Mouse (Mus musculus) neural tube, embryonic 10.5 days (tissue): ENCODE measurements around the gene Zfp990.
"Not testable (repeated sequence)": the region's sequence is repeated elsewhere in the genome, so short reads cannot be mapped to it uniquely, and the experiment has no call there.

Source experiments
- DNase-seq: peaks from one replicate; pipeline ENCODE4 v3.0.0-alpha.2; 2017; ENCODE audit warnings: low spot score; ENCODE audit errors: extremely low spot score

Zfp990 gene

DNA sequence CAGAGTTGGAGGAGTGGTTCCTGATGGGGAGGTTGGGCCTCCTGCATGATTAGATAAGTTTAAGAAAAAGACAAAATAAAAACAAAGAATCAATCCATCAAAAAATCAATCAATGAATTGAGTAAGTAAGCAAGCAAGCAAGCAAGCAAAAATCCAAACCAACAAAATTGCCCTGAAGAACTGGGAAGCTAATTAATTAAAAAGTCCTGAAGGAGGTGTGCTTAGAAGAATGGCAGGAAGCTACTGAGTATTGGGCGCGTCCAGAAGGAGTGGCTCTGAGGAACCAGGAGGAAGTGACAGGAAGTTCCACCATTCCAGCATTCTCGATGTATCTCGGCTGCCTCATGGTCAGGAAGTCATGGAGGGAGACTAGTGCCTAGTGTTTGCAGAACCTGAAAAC, at the start of gene Zfp990:
Gene Zfp990 (plus strand): TSS at position 301 of the 400 bp plus-strand sequence.
- not testable (repeated sequence) for DNase-seq

- peak; percentile 49 for DNase-seq
Measured at GRCm38 (mm10) chr4:145463553-145464253, 46.9 kb upstream of the Zfp990 start.

DNA sequence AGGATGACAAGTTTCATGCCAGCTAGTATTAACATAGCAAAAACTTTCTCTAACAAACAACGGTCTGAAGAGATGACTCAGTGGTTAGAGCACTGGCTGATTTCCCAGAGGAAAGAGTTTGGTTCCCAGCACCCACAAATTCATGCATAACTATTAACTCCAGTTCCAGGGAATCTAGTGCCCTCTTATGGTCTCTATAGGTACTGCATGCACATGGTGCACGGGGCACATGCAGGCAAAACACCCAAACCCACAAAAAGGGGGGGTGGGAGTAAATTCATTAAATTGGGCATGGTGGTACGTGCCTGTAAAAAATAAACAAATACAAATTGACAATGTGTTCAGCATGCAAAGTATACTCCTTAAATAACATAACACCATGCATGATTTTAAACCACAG, 32.4 kb upstream of the Zfp990 start:
- DNase-seq, result no peak

DNA sequence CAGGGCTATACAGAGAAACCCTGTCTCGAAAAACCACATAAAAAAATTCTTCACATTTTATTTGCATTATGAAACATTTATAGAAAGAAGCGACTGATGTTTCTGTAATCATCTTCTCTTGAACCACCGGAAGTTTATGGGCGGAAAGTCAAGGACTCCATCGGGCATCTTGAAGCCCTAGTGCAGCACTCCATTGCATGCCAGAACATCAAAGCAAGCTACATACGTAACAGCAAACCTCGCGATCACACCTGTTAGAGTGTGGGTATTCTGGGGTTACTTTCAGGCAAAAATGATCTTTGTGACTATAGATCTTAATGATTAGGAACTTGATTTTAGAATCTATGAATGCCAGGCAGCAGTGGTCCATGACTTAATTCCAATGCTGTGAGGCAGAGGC, 29.9 kb upstream of the Zfp990 start:
- not testable (repeated sequence) for DNase-seq

DNA sequence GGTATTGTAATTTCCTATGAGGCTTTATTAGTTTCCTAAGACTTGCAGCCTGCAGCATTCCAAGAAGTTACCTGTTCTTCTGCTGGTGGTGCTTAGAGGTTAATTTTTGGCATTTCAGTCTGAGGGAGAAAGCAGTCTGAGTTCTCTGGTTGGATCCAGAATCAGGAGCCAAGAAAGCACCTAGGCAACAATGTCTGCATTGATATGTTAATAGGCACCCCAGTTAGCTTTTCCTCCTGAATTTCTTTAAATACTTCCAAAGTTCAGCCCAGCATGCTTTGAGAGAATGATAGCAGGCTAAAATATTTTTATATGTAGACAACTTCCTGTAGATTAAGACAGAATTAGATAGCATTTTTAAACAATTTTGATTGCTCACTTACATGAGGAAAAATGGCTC, 21.2 kb upstream of the Zfp990 start:
- no peak for DNase-seq

GRCm38 (mm10) chr4:145492132-145492531, 18.4 kb upstream of the Zfp990 start:
- DNase-seq, result no peak

DNA sequence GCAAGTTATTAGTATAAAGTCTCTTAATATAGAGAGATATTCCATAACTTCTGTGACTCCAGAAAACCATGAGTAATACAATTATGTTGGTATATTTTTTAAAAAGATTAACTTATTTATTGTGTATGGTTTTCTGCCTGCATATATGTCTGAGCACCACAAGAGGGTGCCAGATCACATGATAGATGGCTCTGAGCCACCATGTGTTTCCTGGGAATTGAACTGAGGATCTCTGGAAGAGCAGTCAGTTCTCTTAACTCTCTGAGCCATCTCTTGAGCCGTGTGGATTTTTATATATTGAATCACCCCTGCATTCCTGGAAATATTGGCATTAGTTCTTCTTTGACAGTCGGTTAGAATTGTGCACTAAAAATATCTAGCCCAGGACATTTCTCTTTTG, 17.2 kb upstream of the Zfp990 start:
- DNase-seq, result not testable (repeated sequence)

GRCm38 (mm10) chr4:145514637-145515036, 4.1 kb downstream of the Zfp990 start:
- not testable (repeated sequence) for DNase-seq

DNA sequence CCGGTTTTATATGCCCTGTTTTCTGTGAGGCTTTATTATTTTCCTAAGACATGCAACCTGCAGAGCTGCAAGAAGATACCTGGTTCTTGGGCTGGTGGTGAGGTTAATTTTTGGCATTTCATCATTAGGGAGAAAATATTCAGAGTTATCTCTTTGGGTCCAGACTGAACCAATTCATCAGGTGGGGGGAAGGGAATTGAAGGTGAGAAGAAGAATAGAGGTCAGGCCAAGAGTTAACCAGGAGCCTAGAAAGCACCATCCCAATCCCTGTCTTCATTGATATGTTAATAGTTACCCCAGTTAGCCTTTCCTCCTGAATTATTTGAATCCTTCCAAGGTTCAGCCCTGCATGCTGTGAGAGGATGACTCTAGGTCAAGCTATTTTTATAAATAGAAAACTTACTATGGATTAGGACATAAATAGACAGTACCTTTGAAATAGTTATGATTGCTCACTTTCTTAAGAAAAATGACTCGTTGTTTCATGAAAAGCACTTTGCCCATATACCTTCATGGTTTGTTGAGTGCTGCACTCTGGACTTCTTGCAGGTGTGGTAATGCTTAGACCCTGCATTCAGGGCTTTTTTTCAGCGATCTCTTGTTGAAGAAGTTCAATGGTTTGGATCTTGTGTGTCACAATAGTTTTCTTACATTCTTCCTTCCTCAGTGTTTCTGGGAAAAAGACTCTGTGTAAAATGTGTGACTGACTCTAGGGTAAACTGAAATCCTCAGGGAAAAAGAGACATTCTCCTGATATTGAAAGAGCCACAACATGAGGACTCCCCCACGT, 5.4 kb downstream of the Zfp990 start:
- DNase-seq, result not testable (repeated sequence)

- DNase-seq, result not testable (repeated sequence)
Measured at GRCm38 (mm10) chr4:145517391-145517790, 6.8 kb downstream of the Zfp990 start.

- DNase-seq, result not testable (repeated sequence)
Measured at GRCm38 (mm10) chr4:145543861-145544260, 33.3 kb downstream of the Zfp990 start.

DNA sequence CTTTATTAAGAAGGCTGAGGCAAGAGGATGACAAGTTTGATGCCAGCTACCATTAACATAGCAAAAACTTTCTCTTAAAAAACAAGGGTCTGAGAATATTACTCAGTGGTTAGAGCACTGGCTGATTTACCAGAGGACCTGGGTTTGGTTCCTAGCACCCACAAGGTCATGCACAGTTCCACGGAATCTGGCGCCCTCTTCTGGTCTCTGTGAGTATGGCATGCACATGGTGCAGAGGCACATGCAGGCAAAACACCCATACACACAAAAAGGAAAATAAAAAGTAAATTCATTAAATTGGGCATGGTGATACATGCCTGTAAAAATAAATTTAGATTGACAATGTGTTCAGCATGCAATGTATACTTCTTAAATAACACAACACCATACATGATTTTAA, 34.5 kb downstream of the Zfp990 start:
- DNase-seq, result not testable (repeated sequence)

DNA sequence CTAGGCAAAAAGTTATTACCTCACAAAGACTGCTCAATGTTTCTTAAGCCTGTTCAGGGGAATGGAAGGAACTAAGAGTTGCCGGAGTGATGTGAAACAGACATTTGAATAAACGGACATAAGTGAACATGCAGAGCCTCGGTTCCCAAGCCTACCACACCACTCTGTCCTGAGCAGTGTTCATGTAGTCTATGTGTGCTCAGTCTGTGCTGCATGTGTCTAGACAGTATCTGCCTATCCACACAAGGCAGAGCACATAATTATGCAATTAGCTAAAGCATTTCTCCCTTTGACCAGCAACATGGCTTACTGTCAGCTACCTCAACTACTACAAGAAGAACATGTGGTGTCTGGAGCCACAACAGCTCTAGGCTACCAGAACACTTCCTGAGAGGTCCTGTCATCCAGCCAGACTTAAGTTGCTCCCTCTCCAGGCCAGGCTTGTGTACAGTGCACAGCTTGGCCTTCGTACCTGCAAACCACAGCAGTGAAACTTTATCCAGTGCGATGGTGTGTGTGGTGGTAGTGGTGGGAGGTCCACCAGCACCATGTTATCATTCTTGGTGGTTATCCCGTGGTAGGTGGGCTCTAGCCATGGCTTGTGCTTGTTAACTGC, 35.3 kb downstream of the Zfp990 start:
- not testable (repeated sequence) for DNase-seq

DNA sequence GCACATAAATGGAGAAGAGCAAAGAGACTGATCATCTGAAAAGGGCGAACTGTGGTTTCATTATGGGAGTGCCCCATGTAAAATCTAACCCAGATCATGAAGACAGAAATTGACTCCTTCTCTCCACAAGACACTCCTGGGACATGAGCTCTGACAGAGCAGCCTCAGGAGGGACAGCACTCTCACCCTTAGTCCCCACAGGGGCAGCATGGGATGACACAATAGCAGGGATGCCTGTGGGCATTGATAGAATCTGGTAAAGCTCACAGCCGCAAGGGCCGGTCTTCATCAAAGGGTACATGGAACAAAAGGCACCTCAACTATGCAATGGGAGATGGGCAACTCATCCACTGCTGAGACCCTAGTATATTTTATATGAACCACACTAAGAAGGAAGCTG, 35.9 kb downstream of the Zfp990 start:
- DNase-seq, result not testable (repeated sequence)

GRCm38 (mm10) chr4:145556680-145557079, 46.1 kb downstream of the Zfp990 start:
- no peak for DNase-seq

DNA sequence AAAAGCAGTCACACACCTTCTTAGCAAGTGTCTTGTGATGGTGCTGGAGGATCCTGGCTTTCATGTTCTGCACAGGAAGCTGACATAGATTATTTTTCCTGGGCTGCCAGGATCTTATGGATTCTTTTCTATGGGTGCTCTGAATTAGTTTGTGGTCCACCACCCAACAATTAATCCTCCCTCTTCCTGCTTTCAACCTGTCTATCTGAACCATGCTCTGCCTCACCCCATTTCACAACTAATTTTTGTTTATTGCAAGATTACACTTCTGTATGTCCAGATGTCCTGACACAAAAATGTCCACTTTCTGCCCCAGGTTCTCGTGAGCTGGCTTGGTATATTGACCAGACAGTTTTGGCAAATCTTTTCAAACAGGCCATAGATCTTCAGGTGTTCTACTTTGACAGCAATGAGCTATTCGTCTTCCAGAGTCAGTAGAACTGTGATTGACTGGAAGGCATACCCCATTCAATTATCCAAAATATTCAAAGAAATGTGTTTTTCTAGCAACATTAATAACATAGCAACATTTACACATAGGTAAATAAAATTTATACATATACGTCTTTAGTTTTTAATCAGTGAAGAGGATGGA, 49.0 kb downstream of the Zfp990 start:
- DNase-seq, result no peak

GRCm38 (mm10) chr4:145564111-145564821, 53.7 kb downstream of the Zfp990 start:
- no peak for DNase-seq

DNA sequence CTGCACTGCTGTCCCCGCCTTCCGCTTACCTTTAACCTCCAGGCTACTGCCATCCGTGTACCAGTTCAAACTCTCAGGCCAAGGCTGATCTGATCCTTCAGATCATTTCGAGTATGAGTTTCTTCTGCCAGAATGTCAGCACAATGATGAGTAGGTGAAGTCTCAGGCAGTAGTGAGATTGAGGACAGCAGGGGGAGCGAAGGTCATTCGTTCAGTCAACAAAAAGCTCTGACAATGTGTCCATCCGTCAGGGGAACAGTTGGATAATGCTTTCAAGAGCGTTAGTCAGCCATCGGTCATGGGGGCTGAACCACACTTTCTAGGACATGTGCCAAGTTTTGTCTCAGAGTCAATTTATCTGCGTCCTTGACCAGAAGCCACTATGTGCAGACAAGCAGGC, 59.9 kb downstream of the Zfp990 start:
- DNase-seq, result not testable (repeated sequence)

DNA sequence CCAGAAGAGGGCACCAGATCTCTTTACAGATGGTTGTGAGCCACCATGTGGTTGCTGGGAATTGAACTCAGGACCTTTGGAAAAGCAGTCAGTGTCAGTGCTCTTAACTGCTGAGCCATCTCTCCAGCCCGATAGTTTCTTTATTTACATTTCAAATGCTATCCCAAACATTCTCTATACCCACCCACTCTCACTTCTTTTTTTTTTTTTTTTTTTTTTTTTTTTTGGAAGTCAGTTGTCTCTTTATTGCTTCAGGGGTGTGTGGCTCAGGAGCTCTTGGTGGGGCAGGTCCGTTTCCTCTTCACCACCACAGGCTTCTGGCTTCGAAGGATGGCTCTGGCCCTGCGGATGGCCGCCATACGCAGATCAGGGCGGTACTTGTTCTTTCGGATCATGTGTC, 66.1 kb downstream of the Zfp990 start:
- DNase-seq, result not testable (repeated sequence)

DNA sequence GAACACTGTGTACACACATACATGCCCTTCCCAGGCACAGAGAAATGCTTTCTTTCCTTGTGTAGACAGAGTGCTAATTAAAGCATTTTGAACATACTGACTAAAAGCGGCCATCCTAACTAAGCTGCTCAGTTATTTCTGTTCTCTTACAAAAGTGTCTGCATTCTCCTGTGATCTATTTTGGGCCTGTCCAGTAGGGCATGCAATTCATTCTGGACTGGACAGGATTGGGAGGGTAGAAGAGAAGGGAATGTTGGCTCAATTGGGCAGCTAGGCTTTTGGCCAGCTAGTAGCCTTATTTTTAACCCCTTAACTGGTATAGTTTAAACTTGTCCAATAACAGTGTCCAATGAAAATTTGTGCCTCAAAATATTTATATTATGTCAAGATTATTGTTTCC, 69.8 kb downstream of the Zfp990 start:
- DNase-seq, result not testable (repeated sequence)

DNA sequence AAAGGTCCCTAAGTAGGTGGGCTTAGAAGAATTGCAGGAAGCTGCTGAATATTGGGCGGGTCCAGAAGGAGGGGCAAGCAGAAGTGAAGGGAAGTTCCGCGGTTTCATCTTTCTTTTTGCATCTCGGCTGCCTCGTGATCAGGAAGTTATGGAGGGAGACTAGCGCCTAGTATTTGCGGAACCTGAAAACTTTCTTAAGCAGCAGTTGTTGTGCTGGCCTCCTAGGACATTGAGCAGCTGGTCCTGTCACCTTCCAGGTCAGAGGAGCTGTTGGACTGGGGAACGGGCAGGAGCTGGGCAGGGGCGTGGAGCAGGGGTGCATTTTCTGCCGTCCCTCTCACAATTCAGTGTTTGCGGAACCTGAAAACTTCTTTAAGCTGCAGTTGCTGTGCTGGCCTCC, 74.5 kb downstream of the Zfp990 start, which contains the start of gene Gm13212:
Gene Gm13212 (plus strand): TSS at position 89 of the 400 bp plus-strand sequence.
- not testable (repeated sequence) for DNase-seq
